Mouse (Mus musculus) large intestine, adult 2 months (tissue): ENCODE results near the gene Tor4a. TPM values are rescaled to one million over a fixed set of nuclear protein-coding genes. Genes with fewer than 3 reads are reported as not detected.

Experiments
- DNase-seq: peaks from one replicate; pipeline ENCODE4 v3.0.0-alpha.2; 2012; ENCODE audit warnings: low read depth, low spot score
- WGBS: fragments of 180-500 bp; shearing (Covaris S2); methylation state at CpG from one replicate; pipeline ENCODE4 v1.1.7; 2018; 5-methylcytosine and 5-hydroxymethylcytosine counted together
- polyA plus RNA-seq: library from polyadenylated mRNA; depleted of rRNA; stranded (reverse); fragments of >200 nt; gene quantifications from 2 replicates; pipeline ENCODE4 v1.2.3, GENCODE M21; 2012

Gene Tor4a
- polyA plus RNA-seq, 1 experiment = 22.7 TPM

DNA sequence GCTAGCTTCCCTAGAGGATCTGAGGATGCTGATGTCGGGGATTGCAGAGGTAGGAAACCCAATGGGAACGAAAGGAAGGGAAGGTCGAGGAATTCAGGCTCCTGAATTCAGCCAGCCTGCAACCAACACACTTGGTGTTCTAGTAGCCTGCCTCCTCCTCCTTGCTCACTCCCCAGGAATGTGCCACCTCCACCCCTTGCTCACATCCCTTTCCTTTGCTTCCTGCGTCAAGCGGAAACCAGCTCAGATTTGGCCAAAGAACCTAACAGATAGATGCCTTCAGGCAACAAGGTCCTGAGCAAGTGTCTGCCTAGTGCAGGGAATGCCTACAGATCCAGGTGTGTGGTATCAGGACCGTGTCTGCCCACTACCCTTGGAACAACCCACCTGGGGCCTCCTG, 20.1 kb downstream of the Tor4a start:
- DNase-seq = no peak
- 31% methylated on average over 6 of the region's 6 CpGs for WGBS

DNA sequence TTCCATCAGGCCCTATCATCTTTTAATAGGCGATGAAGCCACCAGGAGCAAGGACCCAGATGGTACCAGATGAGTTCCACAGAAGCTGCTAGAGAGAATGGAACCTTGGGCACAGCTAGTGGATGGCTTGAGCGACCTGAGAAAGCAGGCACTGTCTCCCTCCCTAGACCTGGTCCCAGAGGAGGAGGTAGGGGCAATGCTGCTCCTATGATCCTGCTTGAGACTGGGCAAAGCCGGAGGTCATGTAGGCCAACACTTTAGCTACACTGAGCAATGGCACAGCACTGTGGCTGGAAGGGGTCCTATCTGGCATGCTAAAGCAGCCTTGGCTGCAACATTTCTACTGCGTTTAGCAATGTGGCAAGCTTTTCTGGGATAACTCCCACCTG, 21.0 kb downstream of the Tor4a start:
- 41% methylated on average over 4 of the region's 4 CpGs for WGBS
- no peak for DNase-seq

DNA sequence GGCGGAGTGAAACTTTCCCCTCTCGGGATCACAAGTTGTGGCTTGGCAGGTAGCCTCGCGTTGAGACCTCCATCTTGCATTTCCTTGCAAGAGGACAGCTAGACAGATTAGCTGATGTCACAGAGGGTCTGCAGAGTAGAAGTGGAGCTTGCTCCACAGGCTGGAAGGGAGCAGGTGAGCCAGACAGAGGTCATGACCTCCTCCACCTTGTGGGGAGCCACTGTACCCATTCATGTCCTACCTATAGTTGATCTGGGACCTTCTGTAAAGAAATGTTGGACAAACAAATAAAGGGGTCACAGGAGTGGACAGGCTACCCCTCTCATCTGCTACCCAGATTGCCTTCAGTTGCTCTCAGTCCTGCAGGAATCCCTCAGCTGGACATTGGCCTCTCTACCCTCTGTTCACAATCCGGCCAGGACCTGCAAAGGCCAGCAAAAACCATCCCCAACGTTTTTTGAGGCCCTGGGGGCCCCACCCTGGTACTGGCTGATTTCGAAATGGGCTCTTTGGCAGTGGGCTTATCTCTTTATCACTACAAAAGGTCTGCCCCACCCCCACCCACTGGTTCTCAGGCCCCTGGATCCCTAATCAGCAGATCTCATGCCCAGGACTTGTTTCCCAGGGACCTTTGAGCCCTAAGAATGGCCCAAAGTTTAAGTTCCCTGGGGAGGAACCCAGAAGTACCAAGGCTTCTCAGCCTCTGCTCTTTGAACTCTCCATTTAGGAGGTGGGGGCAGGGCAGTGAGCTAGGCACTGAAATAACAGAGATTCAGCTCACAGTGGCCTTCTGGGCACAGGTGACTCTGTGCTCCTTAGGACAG, 21.6 kb downstream of the Tor4a start:
- 26% methylated on average over 7 of the region's 7 CpGs for WGBS
- DNase-seq = no peak

DNA sequence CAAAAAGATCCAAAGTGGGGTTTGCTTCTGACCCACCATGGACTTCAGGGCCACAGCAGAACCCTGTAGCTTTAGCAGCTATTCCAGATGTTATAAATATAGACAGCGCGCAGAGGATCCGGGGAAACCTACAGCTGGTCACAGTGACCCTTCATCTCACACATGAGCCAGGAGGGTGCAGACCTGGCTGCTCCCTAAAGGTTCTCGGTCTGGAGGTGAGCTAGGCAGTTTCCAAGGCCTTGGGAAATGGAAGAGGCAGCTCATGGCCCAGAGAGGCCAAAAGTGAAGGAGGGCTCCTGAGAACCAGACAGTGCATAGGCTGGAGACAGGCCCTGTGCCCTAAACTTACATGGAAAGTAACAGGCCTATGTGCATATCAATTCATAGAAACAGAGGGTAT, 22.9 kb downstream of the Tor4a start:
- WGBS = 87% methylated on average over 4 of the region's 4 CpGs
- DNase-seq = no peak

DNA sequence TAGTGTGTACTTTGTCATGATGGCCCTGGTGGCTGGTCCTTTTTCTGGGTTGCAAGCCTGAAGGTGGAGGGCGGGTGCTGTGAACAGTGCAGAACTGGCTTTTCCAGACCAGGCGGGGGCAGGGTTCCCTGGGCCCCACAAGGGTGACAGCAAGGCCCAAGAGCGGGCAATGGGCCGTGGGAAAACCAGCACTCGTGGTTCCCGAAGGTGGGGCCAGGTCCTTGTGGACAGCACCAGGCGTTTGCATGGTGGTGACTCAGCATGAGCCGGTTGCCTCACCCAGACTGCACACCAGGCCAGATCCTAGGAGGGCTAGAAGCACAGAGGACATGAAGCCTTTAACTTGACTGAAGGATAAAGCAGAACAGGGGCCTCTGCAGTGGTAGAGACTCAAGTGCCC, 24.1 kb downstream of the Tor4a start:
- no peak for DNase-seq
- 25% methylated on average over 8 of the region's 8 CpGs for whole genome bisulfite sequencing

DNA sequence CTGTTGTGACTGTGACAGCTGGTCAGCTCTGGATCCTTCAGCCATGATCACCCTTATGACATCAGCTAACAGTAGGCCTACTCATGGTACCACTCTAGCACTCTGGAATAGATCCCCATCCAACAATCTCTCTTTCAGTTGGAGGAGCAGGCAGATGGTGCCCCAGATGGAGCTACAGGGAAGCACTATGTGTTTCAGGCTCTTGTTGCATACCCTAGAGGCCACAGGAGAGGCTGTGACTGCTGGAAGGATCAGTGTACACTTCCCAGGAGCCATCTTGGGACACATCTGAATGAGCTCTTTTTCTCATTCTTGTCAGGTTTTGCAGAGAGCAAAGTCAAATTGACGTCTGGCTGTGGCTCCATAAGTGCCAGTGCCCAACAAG, 24.9 kb downstream of the Tor4a start:
- WGBS = 71% methylated on average over 1 of the region's 1 CpGs
- DNase-seq = no peak

DNA sequence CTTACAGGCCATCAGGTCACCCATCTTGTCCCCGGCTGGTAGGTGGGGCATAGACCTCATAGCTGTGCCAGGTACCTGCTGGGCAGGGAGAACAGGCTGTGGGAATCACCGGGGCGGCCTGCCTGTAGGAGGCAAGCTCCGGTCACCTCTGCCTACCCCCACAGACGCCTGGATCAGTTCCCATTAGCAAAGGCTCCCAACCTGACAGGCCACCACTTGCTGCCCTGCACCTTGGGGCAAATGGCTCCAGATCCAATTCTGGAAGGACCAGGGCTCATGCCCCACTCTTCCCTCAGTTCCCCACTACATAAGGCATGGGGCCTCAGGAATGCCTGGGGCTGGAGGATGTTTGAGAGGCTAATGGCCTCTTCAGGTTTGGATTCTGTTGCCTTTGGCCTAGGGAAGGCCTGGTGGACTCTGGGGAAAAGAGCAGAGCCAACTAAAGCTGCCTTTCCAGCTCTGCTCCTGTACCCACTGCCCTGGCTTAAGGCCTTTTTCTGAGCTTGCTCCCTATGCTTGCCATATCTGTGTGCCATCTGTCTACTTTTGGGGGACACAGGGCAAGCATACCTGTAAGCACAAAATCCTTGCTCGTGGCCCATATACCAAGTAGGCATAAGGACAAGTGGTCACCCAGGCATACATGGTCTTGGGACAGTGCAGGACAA, 25.5 kb downstream of the Tor4a start:
- WGBS = 57% methylated on average over 6 of the region's 6 CpGs

DNA sequence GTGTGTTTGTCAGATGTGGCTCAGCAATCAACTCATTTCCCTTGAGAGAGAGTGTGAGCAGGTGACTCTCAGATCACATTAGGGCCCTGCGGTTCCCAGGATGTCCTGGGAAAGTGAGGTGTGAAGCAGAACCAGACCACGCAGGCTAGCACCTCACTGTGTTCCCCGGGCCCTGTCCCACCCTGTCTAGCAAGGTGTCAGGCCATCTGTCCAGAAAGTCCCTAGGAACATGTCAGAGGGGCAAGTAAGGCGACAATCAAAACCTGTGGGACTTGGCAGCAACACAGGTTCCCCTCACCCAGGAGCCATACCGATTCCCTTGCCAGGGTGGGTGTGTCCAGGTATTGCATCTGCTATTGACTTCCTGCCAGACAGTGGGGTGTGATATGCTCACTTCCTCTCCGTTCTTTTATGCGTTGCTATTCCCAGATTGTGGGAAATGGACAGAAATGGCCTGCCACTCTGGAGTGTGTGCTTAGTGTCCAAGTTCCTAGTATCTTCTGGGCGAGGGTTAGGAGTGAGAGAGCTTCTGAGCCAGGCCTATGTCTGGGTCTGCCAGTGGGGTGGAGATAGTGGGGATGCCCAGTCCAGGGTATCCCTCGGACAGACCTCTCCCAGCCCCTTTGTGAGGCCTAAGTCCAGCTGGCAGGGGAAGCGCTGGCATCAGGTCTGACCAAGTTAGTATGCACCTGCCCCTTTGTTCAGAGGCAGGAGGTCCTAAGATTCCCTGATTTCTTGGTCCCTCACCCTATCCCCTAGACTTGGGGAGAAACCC, 26.2 kb downstream of the Tor4a start:
- 32% methylated on average over 10 of the region's 10 CpGs for WGBS
- DNase-seq = no peak

More for the DNA sequence above, 25.5 kb downstream of the Tor4a start:
- no peak for DNase-seq

DNA sequence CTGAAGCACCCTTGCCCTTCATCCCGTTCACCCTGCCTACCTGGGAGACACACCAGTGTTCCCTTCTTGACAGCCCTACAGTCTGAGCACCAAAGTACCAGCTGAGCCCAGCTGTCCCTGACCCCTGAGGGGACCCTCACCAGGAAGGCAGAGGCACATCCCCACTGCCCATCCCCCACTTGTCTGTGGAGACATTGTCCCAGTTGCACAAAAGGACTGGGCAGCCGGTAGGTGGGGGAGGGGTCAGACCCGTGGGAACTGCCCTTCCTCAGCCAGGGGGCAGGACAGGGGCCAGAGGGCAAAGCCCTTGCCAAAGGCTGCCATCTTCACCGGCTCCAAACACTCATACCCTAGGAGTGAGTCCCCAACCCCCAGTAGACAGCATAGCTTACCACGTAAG, 26.9 kb downstream of the Tor4a start:
- DNase-seq = no peak
- WGBS = 48% methylated on average over 5 of the region's 5 CpGs

DNA sequence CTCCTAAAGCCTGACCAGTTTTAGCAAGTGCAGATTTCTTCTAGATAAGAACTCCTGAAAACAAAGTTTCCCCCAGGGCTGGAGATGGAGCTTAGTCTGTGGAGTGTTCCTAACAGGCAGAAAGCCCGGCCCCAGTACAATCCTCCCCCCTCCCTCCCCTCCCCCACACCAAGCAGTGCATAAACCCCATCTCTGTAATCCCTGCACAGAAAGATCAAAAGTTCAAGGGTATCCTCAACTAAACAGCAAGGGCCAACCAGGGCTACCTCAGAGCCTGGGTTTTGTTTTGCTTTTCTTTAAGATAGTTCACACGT, 28.1 kb downstream of the Tor4a start:
- no peak for DNase-seq
- 17% methylated on average over 2 of the region's 2 CpGs for WGBS

DNA sequence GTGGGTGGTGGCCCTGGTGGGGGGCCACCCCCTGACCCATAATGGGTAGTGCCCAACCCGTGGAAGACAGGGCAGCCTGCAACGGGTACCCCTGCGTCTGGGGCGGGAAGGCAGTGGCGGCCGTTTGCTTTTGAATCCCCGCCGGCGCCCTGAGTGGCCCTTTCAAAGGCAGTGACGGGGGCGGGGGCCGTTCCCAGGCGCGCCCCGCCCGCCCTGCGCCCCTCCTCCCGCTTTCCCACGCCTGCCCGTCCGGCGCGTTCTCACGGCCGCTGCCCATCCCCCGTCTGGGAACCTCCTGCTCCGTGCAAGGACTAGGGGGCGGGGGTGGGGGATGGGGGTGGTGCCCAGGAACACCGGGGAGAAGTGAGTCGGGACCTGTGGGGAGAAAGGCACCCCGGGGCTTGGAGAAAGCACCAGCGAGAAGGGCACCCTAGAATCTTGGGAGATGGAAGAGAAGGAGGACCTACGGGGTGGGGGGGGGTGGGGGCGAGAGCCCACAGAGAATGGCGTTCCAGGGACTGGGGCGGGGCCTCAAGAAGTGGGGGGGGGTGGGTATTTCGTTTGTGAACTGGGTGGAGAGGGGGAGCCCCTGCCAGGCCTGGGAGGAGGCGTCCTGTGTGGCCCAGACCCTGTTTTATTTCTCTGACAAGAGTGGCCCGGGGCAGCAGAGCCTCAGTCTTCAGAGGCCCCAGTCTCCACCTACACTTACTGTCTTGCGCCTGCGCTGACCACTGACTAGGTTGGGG, 28.6 kb downstream of the Tor4a start:
- DNase-seq = no peak

DNA sequence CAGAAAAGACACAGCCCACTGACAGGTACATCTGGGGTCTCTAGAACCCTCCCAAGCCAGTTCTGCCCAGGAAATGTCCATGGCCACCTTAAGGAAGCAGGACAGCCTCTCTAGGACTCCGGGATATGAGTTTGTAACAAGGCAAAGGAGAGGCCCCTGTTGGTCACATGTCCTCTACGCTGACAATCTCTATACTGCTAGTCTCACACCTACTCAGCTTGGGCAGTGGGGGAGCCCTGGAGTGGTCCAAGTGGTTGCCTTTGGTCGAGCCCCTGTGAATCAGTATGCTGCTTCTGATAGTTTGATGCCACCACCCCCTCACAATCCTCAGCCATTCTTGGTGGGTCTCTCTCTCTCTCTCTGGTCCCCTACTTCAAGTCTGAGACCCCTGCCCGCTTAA, 29.2 kb downstream of the Tor4a start:
- WGBS = 19% methylated on average over 4 of the region's 4 CpGs
- DNase-seq = no peak

More for the DNA sequence above, 28.6 kb downstream of the Tor4a start:
- WGBS = 3% methylated on average over 32 of the region's 41 CpGs

DNA sequence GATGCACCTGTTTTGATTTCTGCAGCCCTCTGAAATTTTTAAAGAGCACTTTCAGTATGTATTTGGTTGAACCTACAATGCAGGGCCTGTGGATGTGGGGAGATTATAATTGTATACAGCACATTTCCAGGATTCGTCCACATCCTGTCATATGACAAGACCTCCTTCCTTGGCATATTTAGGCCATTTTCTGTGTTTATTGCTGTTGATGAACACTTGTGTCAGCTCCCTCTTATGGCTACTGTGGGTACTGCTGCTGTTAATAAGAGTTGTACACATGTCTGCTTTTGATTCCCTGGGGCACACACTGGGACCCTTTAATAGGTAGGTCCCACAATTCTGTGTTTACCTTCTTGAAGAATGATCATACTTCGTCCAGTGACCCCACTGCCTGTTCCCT, 39.0 kb downstream of the Tor4a start:
- 60% methylated on average over 2 of the region's 2 CpGs for WGBS
- no peak for DNase-seq

DNA sequence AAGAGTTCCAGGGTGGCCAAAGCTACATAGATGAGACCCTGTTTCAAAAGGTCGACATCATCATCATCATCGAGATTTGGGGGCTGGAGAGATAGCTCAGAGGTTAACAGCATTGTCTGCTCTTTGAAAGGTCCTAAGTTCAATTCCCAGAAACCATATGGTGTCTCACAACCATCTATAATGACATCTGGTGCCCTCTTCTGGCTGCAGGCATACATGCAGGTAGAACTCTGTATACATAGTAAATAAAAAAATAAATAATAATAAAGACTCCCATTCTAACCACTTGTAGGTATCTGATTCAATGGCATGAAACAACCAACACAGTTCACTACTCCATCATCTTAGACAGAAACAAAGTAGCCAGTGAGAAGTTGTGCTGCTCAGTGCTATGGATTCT, 39.7 kb downstream of the Tor4a start:
- 24% methylated on average over 2 of the region's 2 CpGs for WGBS
- DNase-seq = no peak

DNA sequence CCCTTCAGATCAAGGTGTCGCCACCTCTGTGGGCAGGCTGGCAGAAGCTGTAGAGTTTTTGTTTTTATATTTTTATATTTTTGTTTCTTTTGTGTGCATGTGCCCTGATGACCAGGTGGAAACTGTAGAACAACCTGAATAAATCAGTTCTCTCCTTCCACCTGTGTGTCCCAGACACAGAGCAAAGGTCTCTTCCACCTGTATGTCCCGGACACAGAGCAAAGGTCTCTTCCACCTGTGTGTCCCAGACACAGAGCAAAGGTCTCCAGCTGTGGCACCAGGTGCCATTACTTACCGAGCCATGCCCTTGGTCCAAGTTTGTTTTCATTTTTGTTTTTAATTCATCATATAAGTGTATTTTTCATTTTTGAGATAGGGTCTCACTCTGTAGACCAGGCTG, 40.5 kb downstream of the Tor4a start:
- DNase-seq = no peak
- 55% methylated on average over 3 of the region's 3 CpGs for WGBS

DNA sequence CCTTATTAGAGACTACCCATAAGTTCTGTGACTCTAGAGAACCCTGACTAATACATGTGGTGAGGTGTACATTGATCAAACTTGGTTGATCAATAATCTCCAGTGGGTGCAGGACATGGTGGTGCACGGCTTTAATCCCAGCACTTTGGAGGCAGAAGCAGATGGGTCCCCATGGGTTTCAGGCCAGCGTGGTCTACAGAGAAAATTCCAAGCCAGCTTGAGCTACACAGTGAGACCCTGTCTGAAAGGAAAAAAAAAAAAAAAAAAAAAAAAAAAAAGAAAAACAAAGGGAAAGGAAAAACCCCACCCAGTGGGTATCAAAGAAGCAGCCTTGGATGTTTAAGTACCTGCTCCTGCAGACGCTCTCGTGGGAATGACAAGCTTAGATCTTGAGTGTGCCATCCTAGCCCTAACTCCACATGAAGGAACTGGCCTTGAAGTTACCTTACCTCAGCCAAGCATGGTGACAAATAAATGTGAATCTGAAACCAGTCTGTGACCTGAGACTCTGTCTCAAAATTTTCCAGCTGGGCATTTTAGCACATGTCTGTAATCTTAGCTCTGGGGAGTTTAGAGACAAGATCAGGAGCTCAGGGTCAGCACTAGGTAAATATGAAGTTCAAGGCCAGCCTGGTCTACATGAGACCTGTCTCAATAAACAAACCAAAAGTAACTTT, 45.3 kb downstream of the Tor4a start:
- DNase-seq = no peak
- WGBS = 80% methylated on average over 4 of the region's 4 CpGs

DNA sequence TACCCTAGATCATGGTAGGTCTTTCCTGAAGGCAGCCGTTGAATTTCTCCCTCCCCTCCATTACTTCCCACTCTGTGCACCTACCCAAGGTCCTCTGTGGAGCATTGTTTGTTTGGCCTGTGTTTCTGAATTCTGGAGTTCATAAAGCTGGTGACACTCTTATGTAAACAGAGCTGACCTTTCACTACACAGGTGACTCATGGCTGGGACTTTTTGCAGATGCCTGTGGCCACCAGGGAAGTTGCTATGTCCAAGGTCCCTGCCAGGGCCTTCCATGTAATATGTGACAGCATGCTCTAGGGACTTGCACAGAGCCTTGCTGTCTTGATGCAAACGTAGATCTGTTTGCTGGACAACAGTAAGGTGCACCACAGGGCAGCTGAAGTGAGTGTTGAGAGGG, 47.0 kb downstream of the Tor4a start:
- WGBS = 52% methylated on average over 2 of the region's 2 CpGs
- DNase-seq = no peak

DNA sequence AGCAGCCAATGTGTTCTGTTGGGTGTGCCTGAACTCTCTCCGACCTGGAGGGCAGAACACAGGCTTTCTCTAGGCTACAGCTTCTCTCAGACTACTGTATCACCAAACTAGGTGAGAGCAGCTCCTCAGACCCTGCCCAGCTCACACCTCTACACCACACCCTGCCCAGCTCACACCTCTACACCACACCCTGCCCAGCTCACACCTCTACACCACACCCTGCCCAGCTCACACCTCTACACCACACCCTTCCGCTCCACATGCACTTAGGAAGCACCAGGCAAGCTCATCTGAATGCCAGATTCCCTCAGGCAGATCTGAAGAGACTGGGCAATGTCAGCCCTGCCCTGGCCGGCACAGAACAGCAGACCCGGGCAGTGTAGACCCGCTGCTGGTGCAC, 48.8 kb downstream of the Tor4a start:
- DNase-seq = no peak

DNA sequence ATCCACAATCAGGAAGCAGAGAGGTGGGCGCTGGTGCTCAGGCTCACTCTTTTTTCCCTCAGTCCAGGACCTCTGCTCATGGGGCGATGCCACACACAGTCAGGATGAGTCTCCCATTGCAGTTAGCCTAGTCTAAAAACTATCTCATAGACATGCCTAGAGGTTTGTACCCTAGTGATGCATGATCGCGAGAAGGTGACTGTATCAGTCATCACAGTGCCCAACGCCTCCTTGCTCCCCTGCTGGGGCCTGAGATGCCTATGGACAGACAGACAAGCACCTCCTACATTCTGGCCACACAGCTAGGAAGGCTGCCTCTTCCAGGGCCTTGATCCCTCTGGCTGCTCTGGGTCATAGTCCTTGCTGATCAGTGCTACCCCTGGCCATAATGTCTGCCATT, 49.3 kb downstream of the Tor4a start:
- 85% methylated on average over 5 of the region's 5 CpGs for WGBS
- DNase-seq = no peak

More for the DNA sequence above, 48.8 kb downstream of the Tor4a start:
- 67% methylated on average over 5 of the region's 5 CpGs for WGBS

DNA sequence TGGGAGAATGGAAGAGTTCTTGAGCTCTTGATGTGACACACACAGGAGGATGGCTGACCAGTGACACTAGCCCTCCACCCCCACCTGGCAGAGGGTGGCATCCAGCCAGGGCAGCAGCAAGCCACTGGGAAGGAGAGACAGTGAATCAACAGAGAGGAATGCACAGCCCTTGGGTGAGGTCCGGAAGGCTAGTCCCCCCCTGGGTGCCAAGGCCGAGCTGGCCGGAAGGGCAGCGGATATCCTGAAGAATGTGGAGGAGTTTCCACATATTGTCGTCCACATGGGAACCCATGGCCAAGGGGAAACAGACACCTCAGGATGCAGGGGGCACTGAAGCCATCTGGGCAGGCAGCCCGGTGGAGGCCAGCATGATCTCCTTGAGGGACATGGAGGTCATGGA, 51.3 kb downstream of the Tor4a start:
- DNase-seq = no peak
- WGBS = 74% methylated on average over 6 of the region's 6 CpGs
